Mouse (Mus musculus) stomach, embryonic 16.5 days (tissue): ENCODE data around the gene Adat1. TPM values are rescaled to one million over a fixed set of nuclear protein-coding genes. Genes with fewer than 3 reads are reported as not detected.

ENCODE experiments used
- ATAC-seq: fragments of 200-750 bp; cut with Nextera tagmentation; 2 replicates; pipeline ENCODE4 v1.8.0; 2017; ENCODE audit warnings: moderate number of reproducible peaks, moderate TSS enrichment; ENCODE audit not compliant: insufficient read depth, low FRiP score
- H3K27ac ChIP-seq: fragments of 300-500 bp; sonication (generic); 2 replicates; pipeline ENCODE4 v1.5.1; 2014; ENCODE audit warnings: low read length
- H3K27me3 ChIP-seq: fragments of 300-500 bp; sonication (generic); 2 replicates; pipeline ENCODE4 v1.6.1; 2014; ENCODE audit warnings: low read length, control low read depth, mixed read lengths; ENCODE audit not compliant: control insufficient read depth, insufficient read depth
- H3K36me3 ChIP-seq: fragments of 300-500 bp; sonication (generic); 2 replicates; pipeline ENCODE4 v1.6.1; 2014; ENCODE audit warnings: low read length; ENCODE audit not compliant: control insufficient read depth, insufficient read depth
- H3K4me1 ChIP-seq: fragments of 300-500 bp; sonication (generic); 2 replicates; pipeline ENCODE4 v1.6.1; 2014; ENCODE audit warnings: low read length, control low read depth, mixed read lengths; ENCODE audit not compliant: control insufficient read depth, insufficient read depth
- H3K4me2 ChIP-seq: fragments of 300-500 bp; sonication (generic); 2 replicates; pipeline ENCODE4 v1.6.1; 2014; ENCODE audit warnings: low read depth, low read length, mixed read lengths
- H3K4me3 ChIP-seq: fragments of 300-500 bp; sonication (generic); replicated peaks from 2 replicates; pipeline ENCODE4 v1.5.1; 2014; ENCODE audit warnings: mild to moderate bottlenecking, low read length
- H3K9ac ChIP-seq: fragments of 300-500 bp; sonication (generic); 2 replicates; pipeline ENCODE4 v1.6.1; 2014; ENCODE audit warnings: low read length
- H3K9me3 ChIP-seq: fragments of 300-500 bp; sonication (generic); replicated peaks from 2 replicates; pipeline ENCODE4 v1.6.1; 2016; ENCODE audit warnings: low read length, control low read depth; ENCODE audit not compliant: control insufficient read depth
- WGBS: fragments of 180-500 bp; shearing (Covaris S2); extraction: QIAGEN DNeasy Blood & Tissue Kit; methylation state at CpG from one replicate; pipeline ENCODE4 v1.1.7; 2014; 5-methylcytosine and 5-hydroxymethylcytosine counted together
- polyA plus RNA-seq: library from polyadenylated mRNA; unstranded; fragments of >200 nt; fragmentation: Nextera tagmentation; extraction: Ambion mirVana; gene quantifications from 2 replicates; pipeline ENCODE4 v1.2.1, GENCODE M21; 2015

Adat1 gene
- polyA plus RNA-seq, 1 experiment from 2014 or later = 8.3 TPM

DNA sequence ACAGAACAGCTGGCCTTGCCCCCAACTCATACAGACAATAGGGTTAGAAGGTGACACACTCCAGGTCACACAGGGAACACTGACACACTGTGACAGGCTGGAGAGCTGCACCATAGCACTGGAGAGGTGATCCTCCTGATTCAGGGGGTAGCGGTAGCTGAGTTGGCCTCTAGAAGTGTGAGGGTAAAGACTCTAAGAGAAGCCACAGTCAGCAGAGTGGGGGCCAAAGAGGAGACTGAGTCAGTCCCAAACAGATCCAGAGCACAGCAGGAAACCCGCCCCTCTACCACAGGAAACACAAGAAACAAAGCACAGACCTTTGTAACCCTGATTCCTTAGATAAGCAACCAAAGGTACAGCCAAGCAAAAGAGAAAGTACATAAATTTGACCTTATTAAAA lies 15.8 kb downstream of the Adat1 start:
- ATAC-seq = no peak
- WGBS = 86% methylated on average over 2 of the region's 2 CpGs
- 0 out of 2 replicates have a peak, but pooled peaks cover 5% of the 10 kb centered on the region for H3K9me3 ChIP-seq
- no peak overlapping the region for H3K4me2 ChIP-seq
- H3K27ac ChIP-seq = no peak overlapping the region
- 0 out of 2 replicates have a peak, but pooled peaks cover 7% of the 10 kb centered on the region for H3K36me3 ChIP-seq
- H3K4me1 ChIP-seq = no peaks in the 10 kb centered on the region
- H3K27me3 ChIP-seq = no peaks in the 10 kb centered on the region
- H3K9ac ChIP-seq = no peak overlapping the region
- no peak overlapping the region for H3K4me3 ChIP-seq

DNA sequence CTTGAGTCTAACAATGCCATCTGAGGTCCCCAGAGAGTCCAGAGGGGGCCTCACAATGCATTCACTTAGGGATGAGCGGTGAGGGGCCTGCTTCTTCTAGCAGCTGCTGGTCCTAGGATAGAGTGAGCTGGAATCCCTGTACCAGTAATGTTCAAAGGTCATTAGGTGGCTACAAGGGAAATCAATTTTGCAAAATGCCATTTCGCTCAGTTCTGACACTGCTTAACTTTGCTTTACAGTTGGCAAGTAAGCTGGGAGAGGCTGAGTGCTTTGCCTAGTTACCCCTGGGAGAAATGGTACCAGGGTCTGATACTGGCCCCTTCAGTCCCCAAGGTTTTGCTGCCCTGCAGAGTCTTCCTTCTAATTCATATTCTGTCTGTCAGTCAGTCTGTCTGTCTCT lies 16.4 kb downstream of the Adat1 start:
- H3K36me3 ChIP-seq = 0 out of 2 replicates have a peak, but pooled peaks cover 7% of the 10 kb centered on the region
- no peaks in the 10 kb centered on the region for H3K27me3 ChIP-seq
- H3K4me1 ChIP-seq = no peaks in the 10 kb centered on the region
- 89% methylated on average over 2 of the region's 2 CpGs for WGBS
- no peak overlapping the region for H3K4me3 ChIP-seq
- ATAC-seq = no peak
- 0 out of 2 replicates have a peak, but pooled peaks cover 5% of the 10 kb centered on the region for H3K9me3 ChIP-seq
- H3K4me2 ChIP-seq = no peak overlapping the region
- H3K27ac ChIP-seq = no peak overlapping the region
- H3K9ac ChIP-seq = no peak overlapping the region

DNA sequence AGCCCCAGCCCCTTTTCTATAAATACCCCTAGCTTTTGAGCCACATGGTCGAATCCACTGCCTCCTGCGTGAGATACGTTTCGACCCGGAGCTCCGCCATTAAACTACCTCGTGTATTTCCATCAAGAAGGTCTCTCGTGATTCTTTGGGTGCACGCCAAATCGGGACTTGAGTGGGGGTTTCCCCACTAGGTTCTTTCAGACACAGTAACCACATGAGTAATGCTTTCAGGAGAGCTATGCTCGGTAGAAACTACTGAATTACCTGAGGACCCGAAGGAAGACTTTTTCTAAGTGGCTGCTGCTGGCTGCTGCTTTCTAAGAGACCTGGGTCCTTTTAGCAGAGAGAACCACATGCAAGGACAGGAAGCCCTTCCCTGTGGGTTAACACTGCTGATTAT lies 18.0 kb downstream of the Adat1 start:
- 0 out of 2 replicates have a peak, but pooled peaks cover 7% of the 10 kb centered on the region for H3K36me3 ChIP-seq
- no peak for ATAC-seq
- no peak overlapping the region for H3K4me3 ChIP-seq
- H3K9me3 ChIP-seq = 0 out of 2 replicates have a peak, but pooled peaks cover 5% of the 10 kb centered on the region
- H3K27ac ChIP-seq = no peak overlapping the region
- H3K9ac ChIP-seq = no peak overlapping the region
- H3K4me1 ChIP-seq = no peaks in the 10 kb centered on the region
- no peak overlapping the region for H3K4me2 ChIP-seq
- no peaks in the 10 kb centered on the region for H3K27me3 ChIP-seq
- 94% methylated on average over 12 of the region's 12 CpGs for WGBS

DNA sequence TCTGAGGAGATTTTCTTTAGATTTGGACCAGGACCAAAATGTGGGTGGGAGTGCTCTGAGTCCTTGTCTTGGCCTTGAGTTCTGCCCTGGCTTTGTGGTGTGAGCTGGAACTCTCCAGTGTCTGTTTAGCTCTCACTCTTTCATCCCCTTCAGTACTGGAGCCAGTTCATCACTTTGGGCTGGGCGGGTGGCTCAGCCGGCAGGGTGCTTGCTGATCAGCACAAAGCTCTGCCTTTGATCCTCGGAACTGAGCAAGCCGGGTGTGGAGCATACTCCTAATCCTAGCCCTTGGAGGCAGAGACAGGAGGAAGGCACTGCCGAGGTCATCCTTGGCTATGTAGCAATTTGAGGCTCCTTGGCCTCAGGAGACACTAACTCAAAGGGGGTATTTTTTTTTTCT lies 23.1 kb downstream of the Adat1 start:
- Histone ChIP-seq H3K9me3 (0 out of 2 replicates have a peak, but pooled peaks cover 2% of the 10 kb centered on the region), H3K9ac (no peak overlapping the region), H3K4me1 (no peaks in the 10 kb centered on the region), H3K36me3 (0 out of 2 replicates have a peak, but pooled peaks cover 5% of the 10 kb centered on the region), H3K27me3 (no peaks in the 10 kb centered on the region), H3K4me3 (no peak overlapping the region), H3K4me2 (no peak overlapping the region), H3K27ac (no peak overlapping the region)
- ATAC-seq = no peak
- WGBS = 55% methylated on average over 5 of the region's 5 CpGs

- no peak overlapping the region for H3K27ac ChIP-seq
- ATAC-seq = no peak
These were observed 23.6 kb downstream of the Adat1 start for GRCm38 (mm10) chr8:111968541-111968940.

GRCm38 (mm10) chr8:111967246-111967870 lies 24.7 kb downstream of the Adat1 start:
- Histone ChIP-seq H3K9ac (no peak overlapping the region), H3K27me3 (no peaks in the 10 kb centered on the region), H3K36me3 (no peaks in the 10 kb centered on the region), H3K4me2 (no peak overlapping the region), H3K27ac (no peak overlapping the region), H3K4me1 (no peaks in the 10 kb centered on the region), H3K4me3 (no peak overlapping the region), H3K9me3 (no peaks in the 10 kb centered on the region)
- WGBS = 80% methylated on average over 5 of the region's 5 CpGs
- ATAC-seq = no peak

More at GRCm38 (mm10) chr8:111968541-111968940, 23.6 kb downstream of the Adat1 start:
- no peak overlapping the region for H3K9ac ChIP-seq
- no peaks in the 10 kb centered on the region for H3K4me1 ChIP-seq
- no peaks in the 10 kb centered on the region for H3K27me3 ChIP-seq
- no peak overlapping the region for H3K4me3 ChIP-seq
- no peak overlapping the region for H3K4me2 ChIP-seq
- H3K9me3 ChIP-seq = no peaks in the 10 kb centered on the region
- WGBS = 88% methylated on average over 10 of the region's 10 CpGs
- H3K36me3 ChIP-seq = 0 out of 2 replicates have a peak, but pooled peaks cover 5% of the 10 kb centered on the region

DNA sequence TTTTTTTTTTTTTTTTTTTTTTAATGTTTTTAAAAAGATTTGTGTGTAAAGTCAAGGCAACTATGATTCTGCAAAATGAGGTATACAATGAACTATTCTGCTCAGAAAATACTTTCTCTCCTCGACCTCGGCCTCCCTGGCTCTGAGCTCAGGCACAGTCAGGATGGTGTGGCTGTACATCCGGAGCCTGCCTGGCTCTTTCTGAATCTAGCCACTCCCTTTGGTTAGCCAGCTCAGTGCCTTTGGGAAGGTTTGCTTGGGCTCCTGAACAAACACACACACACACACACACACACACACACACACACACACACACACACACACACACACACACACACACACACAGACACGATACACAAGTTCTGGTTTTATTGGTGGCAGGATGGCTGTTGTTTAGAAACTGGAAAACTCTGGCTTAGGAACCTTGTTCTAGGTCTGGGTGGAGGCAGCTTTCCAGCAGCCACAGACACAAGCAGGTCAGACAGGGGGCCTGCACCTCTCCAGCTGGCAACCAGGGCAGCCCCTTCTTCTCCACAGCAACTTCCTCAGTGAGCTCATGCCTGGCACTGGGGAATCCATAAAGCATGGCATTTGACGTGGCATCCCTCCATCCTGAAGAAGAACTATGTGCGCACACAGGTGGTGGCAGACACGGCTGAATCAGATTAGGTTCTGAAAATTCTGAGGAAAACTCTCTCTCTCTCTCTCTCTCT lies 27.1 kb downstream of the Adat1 start:
- ATAC-seq = no peak
- 50% methylated on average over 7 of the region's 7 CpGs for WGBS
- H3K4me1 ChIP-seq = no peaks in the 10 kb centered on the region
- H3K9me3 ChIP-seq = no peaks in the 10 kb centered on the region
- no peak overlapping the region for H3K27ac ChIP-seq
- no peaks in the 10 kb centered on the region for H3K36me3 ChIP-seq
- H3K4me3 ChIP-seq = no peak overlapping the region
- H3K27me3 ChIP-seq = no peaks in the 10 kb centered on the region
- no peak overlapping the region for H3K4me2 ChIP-seq
- H3K9ac ChIP-seq = no peak overlapping the region

DNA sequence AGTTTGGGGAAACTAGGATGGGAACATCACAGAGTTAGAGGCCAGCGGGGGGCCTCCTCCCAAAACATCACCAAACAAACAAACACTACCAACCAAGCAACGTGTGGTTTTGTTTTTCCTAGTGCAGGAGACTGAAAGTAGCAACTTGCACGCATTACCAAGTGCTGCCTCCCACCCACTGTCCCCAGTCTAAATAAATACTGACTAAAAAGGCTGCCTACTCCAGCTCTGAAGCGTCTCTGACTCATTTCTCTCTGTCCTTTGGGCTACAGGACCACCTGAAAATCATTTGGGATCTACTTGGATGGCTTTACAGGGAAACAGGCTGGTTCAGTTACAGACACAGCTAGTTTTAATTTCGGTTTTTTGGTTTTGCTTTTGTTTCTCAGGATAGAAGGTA lies 27.8 kb downstream of the Adat1 start:
- Histone ChIP-seq H3K4me2 (no peak overlapping the region), H3K27me3 (no peaks in the 10 kb centered on the region), H3K27ac (no peak overlapping the region), H3K4me1 (no peaks in the 10 kb centered on the region), H3K9me3 (no peaks in the 10 kb centered on the region), H3K4me3 (no peak overlapping the region), H3K36me3 (no peaks in the 10 kb centered on the region), H3K9ac (no peak overlapping the region)
- ATAC-seq = no peak
- 50% methylated on average over 5 of the region's 5 CpGs for WGBS

GRCm38 (mm10) chr8:111963546-111963945 lies 28.6 kb downstream of the Adat1 start:
- H3K9ac ChIP-seq = no peak overlapping the region
- H3K36me3 ChIP-seq = no peaks in the 10 kb centered on the region
- H3K4me3 ChIP-seq = no peak overlapping the region
- no peaks in the 10 kb centered on the region for H3K9me3 ChIP-seq
- H3K27ac ChIP-seq = no peak overlapping the region
- 88% methylated on average over 4 of the region's 4 CpGs for WGBS
- H3K27me3 ChIP-seq = no peaks in the 10 kb centered on the region
- no peak overlapping the region for H3K4me2 ChIP-seq
- no peak for ATAC-seq
- no peaks in the 10 kb centered on the region for H3K4me1 ChIP-seq
